Mouse (Mus musculus): ENCODE results near the gene Spryd3. TPM values are rescaled to one million over a fixed set of nuclear protein-coding genes. Genes with fewer than 3 reads are reported as not detected.
"Not testable (repeated sequence)": the region's sequence is repeated elsewhere in the genome, so short reads cannot be mapped to it uniquely, and the experiment has no call there.

Gene Spryd3
- polyA plus RNA-seq, 1 experiment, result 43.1 TPM

GRCm38 (mm10) chr15:102091063-102091679 is 44.9 kb downstream of the Spryd3 start:
- Histone ChIP-seq H3K4me3 (ENCODE audit: control insufficient read depth, insufficient read depth, low read length) (no peak overlapping the region), H3K27me3 (ENCODE audit: control insufficient read depth, insufficient read depth, low read length) (no peaks in the 10 kb centered on the region), H3K36me3 (ENCODE audit: control insufficient read depth, insufficient read depth, low read length) (peaks cover 99% of the 10 kb centered on the region), H3K27ac (ENCODE audit: control insufficient read depth, insufficient read depth, low read length) (no peak overlapping the region), H3K4me1 (replicated peaks; ENCODE audit: control insufficient read depth, insufficient read depth, low read length) (no peaks in the 10 kb centered on the region)
- no peak for TF ChIP-seq POLR2A (IDR thresholded peaks at IDR 0.05; ENCODE audit: control insufficient read depth, extremely low read depth, insufficient read depth, low read length, poor library complexity)
- no peak for TF ChIP-seq CTCF (IDR thresholded peaks at IDR 0.05; ENCODE audit: borderline replicate concordance, control insufficient read depth, extremely low read depth, insufficient read depth, low read length, poor library complexity)
- DNase-seq, result no peak
- 51% methylated on average over 12 of the region's 12 CpGs for WGBS

- no peak overlapping the region for H3K4me3 ChIP-seq (ENCODE audit: control insufficient read depth, insufficient read depth, low read length)
- H3K27ac ChIP-seq (ENCODE audit: control insufficient read depth, insufficient read depth, low read length), result no peak overlapping the region
- H3K4me1 ChIP-seq (replicated peaks; ENCODE audit: control insufficient read depth, insufficient read depth, low read length), result no peaks in the 10 kb centered on the region
- H3K36me3 ChIP-seq (ENCODE audit: control insufficient read depth, insufficient read depth, low read length), result peaks cover 99% of the 10 kb centered on the region
- no peak for DNase-seq
- H3K27me3 ChIP-seq (ENCODE audit: control insufficient read depth, insufficient read depth, low read length), result no peaks in the 10 kb centered on the region
- 94% methylated on average over 12 of the region's 12 CpGs for WGBS
- TF ChIP-seq CTCF (IDR thresholded peaks at IDR 0.05; ENCODE audit: borderline replicate concordance, control insufficient read depth, extremely low read depth, insufficient read depth, low read length, poor library complexity) (no peak), POLR2A (IDR thresholded peaks at IDR 0.05; ENCODE audit: control insufficient read depth, extremely low read depth, insufficient read depth, low read length, poor library complexity) (no peak)
Measured at GRCm38 (mm10) chr15:102089914-102090585, 46.0 kb downstream of the Spryd3 start.

GRCm38 (mm10) chr15:102083028-102083427 is 53.0 kb downstream of the Spryd3 start:
- H3K4me3 ChIP-seq (ENCODE audit: control insufficient read depth, insufficient read depth, low read length), result no peak overlapping the region
- 97% methylated on average over 4 of the region's 4 CpGs for WGBS
- no peak for DNase-seq
- TF ChIP-seq POLR2A (IDR thresholded peaks at IDR 0.05; ENCODE audit: control insufficient read depth, extremely low read depth, insufficient read depth, low read length, poor library complexity) (no peak), CTCF (IDR thresholded peaks at IDR 0.05; ENCODE audit: borderline replicate concordance, control insufficient read depth, extremely low read depth, insufficient read depth, low read length, poor library complexity) (no peak)
- H3K4me1 ChIP-seq (replicated peaks; ENCODE audit: control insufficient read depth, insufficient read depth, low read length), result 0 out of 2 replicates have a peak, but pooled peaks cover 3% of the 10 kb centered on the region
- H3K27ac ChIP-seq (ENCODE audit: control insufficient read depth, insufficient read depth, low read length), result no peak overlapping the region
- peaks cover 55% of the 10 kb centered on the region for H3K36me3 ChIP-seq (ENCODE audit: control insufficient read depth, insufficient read depth, low read length)
- no peaks in the 10 kb centered on the region for H3K27me3 ChIP-seq (ENCODE audit: control insufficient read depth, insufficient read depth, low read length)

GRCm38 (mm10) chr15:102082148-102082547 is 53.9 kb downstream of the Spryd3 start:
- H3K4me1 ChIP-seq (replicated peaks; ENCODE audit: control insufficient read depth, insufficient read depth, low read length), result 0 out of 2 replicates have a peak, but pooled peaks cover 3% of the 10 kb centered on the region
- peaks cover 47% of the 10 kb centered on the region for H3K36me3 ChIP-seq (ENCODE audit: control insufficient read depth, insufficient read depth, low read length)
- no peaks in the 10 kb centered on the region for H3K27me3 ChIP-seq (ENCODE audit: control insufficient read depth, insufficient read depth, low read length)
- 94% methylated on average over 4 of the region's 4 CpGs for WGBS
- H3K27ac ChIP-seq (ENCODE audit: control insufficient read depth, insufficient read depth, low read length), result no peak overlapping the region
- no peak for TF ChIP-seq POLR2A (IDR thresholded peaks at IDR 0.05; ENCODE audit: control insufficient read depth, extremely low read depth, insufficient read depth, low read length, poor library complexity)
- TF ChIP-seq CTCF (IDR thresholded peaks at IDR 0.05; ENCODE audit: borderline replicate concordance, control insufficient read depth, extremely low read depth, insufficient read depth, low read length, poor library complexity), result no peak
- no peak overlapping the region for H3K4me3 ChIP-seq (ENCODE audit: control insufficient read depth, insufficient read depth, low read length)
- no peak for DNase-seq

GRCm38 (mm10) chr15:102080429-102080828 is 55.6 kb downstream of the Spryd3 start:
- peaks cover 30% of the 10 kb centered on the region for H3K36me3 ChIP-seq (ENCODE audit: control insufficient read depth, insufficient read depth, low read length)
- TF ChIP-seq POLR2A (IDR thresholded peaks at IDR 0.05; ENCODE audit: control insufficient read depth, extremely low read depth, insufficient read depth, low read length, poor library complexity) (no peak), CTCF (IDR thresholded peaks at IDR 0.05; ENCODE audit: borderline replicate concordance, control insufficient read depth, extremely low read depth, insufficient read depth, low read length, poor library complexity) (no peak)
- DNase-seq, result no peak
- 0 out of 2 replicates have a peak, but pooled peaks cover 3% of the 10 kb centered on the region for H3K4me1 ChIP-seq (replicated peaks; ENCODE audit: control insufficient read depth, insufficient read depth, low read length)
- 49% methylated on average over 2 of the region's 2 CpGs for WGBS
- no peak overlapping the region for H3K4me3 ChIP-seq (ENCODE audit: control insufficient read depth, insufficient read depth, low read length)
- H3K27ac ChIP-seq (ENCODE audit: control insufficient read depth, insufficient read depth, low read length), result no peak overlapping the region
- no peaks in the 10 kb centered on the region for H3K27me3 ChIP-seq (ENCODE audit: control insufficient read depth, insufficient read depth, low read length)

- not testable (repeated sequence) for H3K4me1 ChIP-seq (replicated peaks; ENCODE audit: control insufficient read depth, insufficient read depth, low read length); H3K27me3 ChIP-seq (ENCODE audit: control insufficient read depth, insufficient read depth, low read length); H3K4me3 ChIP-seq (ENCODE audit: control insufficient read depth, insufficient read depth, low read length); DNase-seq; H3K27ac ChIP-seq (ENCODE audit: control insufficient read depth, insufficient read depth, low read length)
- H3K36me3 ChIP-seq (ENCODE audit: control insufficient read depth, insufficient read depth, low read length), result peaks cover 27% of the 10 kb centered on the region
- 79% methylated on average over 8 of the region's 8 CpGs for WGBS
Measured at GRCm38 (mm10) chr15:102079924-102080323, 56.1 kb downstream of the Spryd3 start.

Data from thymus, adult 2 months (tissue).